Mouse (Mus musculus) gastrocnemius, postnatal 10 days (tissue): ENCODE data around the gene Fam124b. TPM values are rescaled to one million over a fixed set of nuclear protein-coding genes. Genes with fewer than 3 reads are reported as not detected.
A peak's percentile ranks its signal among the peaks of the same experiment; 100 is the strongest.

Source experiments
- DNase-seq: peaks from one replicate; pipeline ENCODE4 v3.0.0; 2021; ENCODE audit warnings: mixed read lengths
- total RNA-seq, 2 experiments: library from RNA; stranded (reverse); gene quantifications; 2 replicates each; pipeline ENCODE4 v1.2.3; 2021

Fam124b gene
- total RNA-seq, 2 experiments from 2014 or later: 2.4 to 2.6 TPM

- peak; percentile 9 for DNase-seq
Observed at GRCm38 (mm10) chr1:80177651-80178382, 40.5 kb downstream of the Fam124b start.

GRCm38 (mm10) chr1:80167706-80168105 is 50.6 kb downstream of the Fam124b start:
- DNase-seq: no peak

- no peak for DNase-seq
Observed at GRCm38 (mm10) chr1:80166577-80166976, 51.7 kb downstream of the Fam124b start.

- DNase-seq: no peak
Observed at GRCm38 (mm10) chr1:80165391-80165790, 52.9 kb downstream of the Fam124b start.

- no peak for DNase-seq
Observed at GRCm38 (mm10) chr1:80162943-80163342, 55.3 kb downstream of the Fam124b start.

- DNase-seq: no peak
Observed at GRCm38 (mm10) chr1:80159586-80159985, 58.7 kb downstream of the Fam124b start.

- no peak for DNase-seq
Observed at GRCm38 (mm10) chr1:80154902-80155301, 63.4 kb downstream of the Fam124b start.

GRCm38 (mm10) chr1:80153125-80153716 is 65.1 kb downstream of the Fam124b start:
- no peak for DNase-seq

- no peak for DNase-seq
Observed at GRCm38 (mm10) chr1:80150681-80151080, 67.6 kb downstream of the Fam124b start.

Other genes with a start within 250 kb of the Fam124b start
- gene Cul3, start 122.0 kb upstream of the Fam124b start, total RNA-seq: 100 to 1,000 TPM; 151 to 168 TPM
- gene Gm45261, start 243.0 kb upstream of the Fam124b start, total RNA-seq: not detected